Mouse (Mus musculus): ENCODE results near the gene Dcbld1. TPM values are rescaled to one million over a fixed set of nuclear protein-coding genes. Genes with fewer than 3 reads are reported as not detected.

Gene Dcbld1
- polyA plus RNA-seq, 1 experiment from 2014 or later: 35.2 TPM

- Histone ChIP-seq H3K36me3 (no peaks in the 10 kb centered on the region), H3K4me2 (peak overlapping the region; percentile 65), H3K27ac (replicated peaks) (peak overlapping the region; percentile 83; the same call in 1 of the 2 replicates), H3K4me1 (replicated peaks) (peaks cover 17% of the 10 kb centered on the region), H3K27me3 (peaks cover 5% of the 10 kb centered on the region; the same call in 1 of the 2 replicates), H3K9me3 (no peaks in the 10 kb centered on the region), H3K4me3 (peak overlapping the region; percentile 66), H3K9ac (peak overlapping the region; percentile 83)
- ATAC-seq (ENCODE audit: low read depth): no peak
- WGBS: 18% methylated on average over 7 of the region's 7 CpGs
Measured at GRCm38 (mm10) chr10:52234654-52234981, 1.2 kb downstream of the Dcbld1 start.

GRCm38 (mm10) chr10:52235461-52235860 lies 2.0 kb downstream of the Dcbld1 start:
- Histone ChIP-seq H3K9me3 (no peaks in the 10 kb centered on the region), H3K36me3 (no peaks in the 10 kb centered on the region), H3K4me1 (replicated peaks) (peaks cover 17% of the 10 kb centered on the region), H3K9ac (no peak overlapping the region), H3K27ac (replicated peaks) (no peak overlapping the region), H3K4me2 (peak overlapping the region; percentile 65), H3K4me3 (peak overlapping the region; percentile 66), H3K27me3 (peaks cover 5% of the 10 kb centered on the region; the same call in 1 of the 2 replicates)
- WGBS: 87% methylated on average over 5 of the region's 5 CpGs
- ATAC-seq (ENCODE audit: low read depth): no peak

DNA sequence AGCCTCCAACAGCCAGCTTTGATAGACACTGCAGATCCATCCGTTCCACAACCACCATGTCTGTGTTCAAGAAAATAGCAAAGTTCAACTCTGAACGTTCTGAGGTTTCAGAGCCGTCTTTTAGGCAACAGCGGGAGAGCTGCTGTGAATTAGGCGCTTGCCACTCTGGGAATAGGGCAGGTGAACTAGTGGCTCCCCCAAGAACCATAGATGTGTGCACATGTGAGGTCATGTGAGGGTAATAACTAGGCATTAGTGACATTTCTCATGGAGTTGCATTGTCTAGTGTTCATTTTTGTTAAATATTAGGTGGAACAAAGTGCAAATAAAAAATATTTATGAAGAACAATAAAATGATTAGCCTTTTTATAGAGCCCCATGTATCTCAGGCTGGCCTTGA lies 8.6 kb downstream of the Dcbld1 start:
- Histone ChIP-seq H3K36me3 (no peaks in the 10 kb centered on the region), H3K4me3 (no peak overlapping the region), H3K9ac (no peak overlapping the region), H3K9me3 (0 out of 2 replicates have a peak, but pooled peaks cover under 1% of the 10 kb centered on the region), H3K4me1 (replicated peaks) (peaks cover 16% of the 10 kb centered on the region), H3K27ac (replicated peaks) (peak overlapping the region; percentile 73), H3K27me3 (no peaks in the 10 kb centered on the region), H3K4me2 (no peak overlapping the region)
- 86% methylated on average over 5 of the region's 5 CpGs for WGBS
- no peak for ATAC-seq (ENCODE audit: low read depth)

- peak; percentile 88 for ATAC-seq (ENCODE audit: low read depth)
- Histone ChIP-seq H3K27me3 (no peaks in the 10 kb centered on the region), H3K4me3 (no peak overlapping the region), H3K4me2 (0 out of 2 replicates have a peak overlapping the region, but pooled peaks have one; percentile 0), H3K36me3 (no peaks in the 10 kb centered on the region), H3K9me3 (0 out of 2 replicates have a peak, but pooled peaks cover 8% of the 10 kb centered on the region), H3K27ac (replicated peaks) (peak overlapping the region; percentile 73), H3K9ac (no peak overlapping the region), H3K4me1 (replicated peaks) (peaks cover 16% of the 10 kb centered on the region)
- WGBS: 19% methylated on average over 7 of the region's 7 CpGs
Measured at GRCm38 (mm10) chr10:52242680-52243323, 9.4 kb downstream of the Dcbld1 start.

DNA sequence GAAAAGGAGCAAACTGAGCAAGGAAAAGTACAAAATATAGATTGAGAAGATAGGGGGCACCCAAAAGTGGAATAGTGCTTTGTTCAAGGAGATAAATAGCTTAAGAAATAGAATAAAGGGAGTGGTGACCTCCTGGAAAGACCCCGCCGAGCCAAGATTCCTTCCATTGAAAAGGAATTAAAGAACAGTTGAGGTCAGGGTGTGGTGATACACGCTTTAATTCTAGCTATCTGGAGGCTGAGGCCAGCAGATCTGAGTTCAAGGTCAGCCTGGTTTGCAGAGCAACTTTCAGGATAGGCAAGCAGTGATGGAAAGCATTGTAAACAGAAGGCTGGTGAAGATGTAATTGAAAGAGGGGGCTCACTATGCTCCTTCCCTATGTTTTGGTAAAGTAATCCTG lies 12.8 kb downstream of the Dcbld1 start:
- ATAC-seq (ENCODE audit: low read depth): no peak
- no peaks in the 10 kb centered on the region for H3K36me3 ChIP-seq
- no peak overlapping the region for H3K9ac ChIP-seq
- no peaks in the 10 kb centered on the region for H3K27me3 ChIP-seq
- 64% methylated on average over 3 of the region's 3 CpGs for WGBS
- H3K4me1 ChIP-seq (replicated peaks): peaks cover 16% of the 10 kb centered on the region
- no peak overlapping the region for H3K4me2 ChIP-seq
- H3K27ac ChIP-seq (replicated peaks): no peak overlapping the region
- H3K9me3 ChIP-seq: 0 out of 2 replicates have a peak, but pooled peaks cover 10% of the 10 kb centered on the region
- no peak overlapping the region for H3K4me3 ChIP-seq

DNA sequence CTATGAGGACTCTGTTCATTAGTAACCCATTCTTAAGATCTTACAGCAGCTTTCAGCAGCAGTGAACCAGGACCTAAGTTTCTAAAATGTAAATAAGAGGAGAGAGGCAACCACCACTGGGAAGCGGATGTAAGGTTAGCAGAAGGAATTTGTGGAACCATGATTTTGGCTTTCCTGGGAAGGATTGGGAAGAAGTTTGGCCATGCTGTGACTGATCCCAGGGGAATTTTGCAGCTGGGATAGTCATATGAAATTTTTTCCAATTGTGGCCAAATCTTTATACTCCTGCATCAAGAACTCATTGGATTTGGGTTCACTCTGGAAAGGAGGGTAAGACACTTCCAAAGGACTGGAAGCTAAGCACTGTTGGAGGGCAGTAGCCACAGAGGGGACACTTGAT lies 18.8 kb downstream of the Dcbld1 start:
- no peak for ATAC-seq (ENCODE audit: low read depth)
- no peak overlapping the region for H3K4me2 ChIP-seq
- WGBS: 94% methylated on average over 1 of the region's 1 CpGs
- no peak overlapping the region for H3K27ac ChIP-seq (replicated peaks)
- no peak overlapping the region for H3K4me3 ChIP-seq
- no peak overlapping the region for H3K9ac ChIP-seq
- 0 out of 2 replicates have a peak, but pooled peaks cover 7% of the 10 kb centered on the region for H3K9me3 ChIP-seq
- peaks cover 6% of the 10 kb centered on the region; the same call in 1 of the 2 replicates for H3K4me1 ChIP-seq (replicated peaks)
- H3K36me3 ChIP-seq: no peaks in the 10 kb centered on the region
- no peaks in the 10 kb centered on the region for H3K27me3 ChIP-seq

DNA sequence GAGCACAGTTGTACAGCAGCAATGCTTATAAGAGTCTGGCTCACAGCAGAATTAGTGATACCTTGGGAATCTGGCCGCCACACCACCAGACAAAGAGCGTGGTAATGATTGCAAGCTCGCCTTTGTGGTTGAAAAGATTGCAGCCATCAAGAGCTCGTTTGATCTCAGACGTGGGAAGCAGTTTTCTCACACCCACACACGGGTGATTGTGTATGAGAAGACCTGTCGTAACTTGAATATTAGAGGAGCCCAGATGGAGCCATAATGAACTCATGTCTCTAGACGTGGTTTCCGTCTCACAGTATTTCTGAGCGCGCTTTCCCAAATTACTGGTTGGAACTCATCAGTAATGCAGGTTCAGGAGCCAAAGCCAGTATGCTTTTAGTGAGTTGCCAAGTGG lies 20.0 kb downstream of the Dcbld1 start:
- Histone ChIP-seq H3K27ac (replicated peaks) (no peak overlapping the region; the same call in 1 of the 2 replicates), H3K9me3 (no peaks in the 10 kb centered on the region), H3K4me1 (replicated peaks) (peaks cover 18% of the 10 kb centered on the region), H3K4me3 (no peak overlapping the region), H3K27me3 (no peaks in the 10 kb centered on the region), H3K9ac (no peak overlapping the region), H3K36me3 (no peaks in the 10 kb centered on the region), H3K4me2 (no peak overlapping the region)
- WGBS: 65% methylated on average over 11 of the region's 11 CpGs
- 0 out of 2 replicates have a peak, but pooled peaks have one; percentile 33 for ATAC-seq (ENCODE audit: low read depth)

- Histone ChIP-seq H3K4me1 (replicated peaks) (peaks cover 22% of the 10 kb centered on the region), H3K9ac (no peak overlapping the region), H3K27ac (replicated peaks) (no peak overlapping the region; the same call in 1 of the 2 replicates), H3K9me3 (no peaks in the 10 kb centered on the region), H3K4me2 (no peak overlapping the region), H3K27me3 (no peaks in the 10 kb centered on the region), H3K36me3 (peaks cover 12% of the 10 kb centered on the region; the same call in 1 of the 2 replicates), H3K4me3 (no peak overlapping the region)
- 60% methylated on average over 2 of the region's 2 CpGs for WGBS
- ATAC-seq (ENCODE audit: low read depth): no peak
Measured at GRCm38 (mm10) chr10:52257768-52258167, 24.3 kb downstream of the Dcbld1 start.

- Histone ChIP-seq H3K27me3 (no peaks in the 10 kb centered on the region), H3K9ac (no peak overlapping the region), H3K4me2 (no peak overlapping the region), H3K4me1 (replicated peaks) (peaks cover 19% of the 10 kb centered on the region), H3K9me3 (no peaks in the 10 kb centered on the region), H3K36me3 (peaks cover 12% of the 10 kb centered on the region; the same call in 1 of the 2 replicates), H3K4me3 (no peak overlapping the region), H3K27ac (replicated peaks) (no peak overlapping the region)
- ATAC-seq (ENCODE audit: low read depth): no peak
- 39% methylated on average over 13 of the region's 13 CpGs for WGBS
Measured at GRCm38 (mm10) chr10:52258180-52258948, 24.9 kb downstream of the Dcbld1 start.

- Histone ChIP-seq H3K4me3 (no peak overlapping the region), H3K27ac (replicated peaks) (no peak overlapping the region), H3K36me3 (peaks cover 22% of the 10 kb centered on the region), H3K4me2 (no peak overlapping the region), H3K9ac (no peak overlapping the region), H3K27me3 (no peaks in the 10 kb centered on the region), H3K4me1 (replicated peaks) (peaks cover 16% of the 10 kb centered on the region), H3K9me3 (no peaks in the 10 kb centered on the region; the same call in 1 of the 2 replicates)
- ATAC-seq (ENCODE audit: low read depth): no peak
- 93% methylated on average over 4 of the region's 4 CpGs for WGBS
Measured at GRCm38 (mm10) chr10:52260209-52260608, 26.8 kb downstream of the Dcbld1 start.

GRCm38 (mm10) chr10:52264162-52264561 lies 30.7 kb downstream of the Dcbld1 start:
- no peak overlapping the region for H3K27ac ChIP-seq (replicated peaks)
- no peaks in the 10 kb centered on the region for H3K27me3 ChIP-seq
- no peaks in the 10 kb centered on the region for H3K4me1 ChIP-seq (replicated peaks)
- H3K9ac ChIP-seq: no peak overlapping the region
- H3K4me2 ChIP-seq: no peak overlapping the region
- no peaks in the 10 kb centered on the region; the same call in 1 of the 2 replicates for H3K9me3 ChIP-seq
- WGBS: 94% methylated on average over 5 of the region's 5 CpGs
- H3K36me3 ChIP-seq: peaks cover 26% of the 10 kb centered on the region
- H3K4me3 ChIP-seq: no peak overlapping the region
- ATAC-seq (ENCODE audit: low read depth): no peak

DNA sequence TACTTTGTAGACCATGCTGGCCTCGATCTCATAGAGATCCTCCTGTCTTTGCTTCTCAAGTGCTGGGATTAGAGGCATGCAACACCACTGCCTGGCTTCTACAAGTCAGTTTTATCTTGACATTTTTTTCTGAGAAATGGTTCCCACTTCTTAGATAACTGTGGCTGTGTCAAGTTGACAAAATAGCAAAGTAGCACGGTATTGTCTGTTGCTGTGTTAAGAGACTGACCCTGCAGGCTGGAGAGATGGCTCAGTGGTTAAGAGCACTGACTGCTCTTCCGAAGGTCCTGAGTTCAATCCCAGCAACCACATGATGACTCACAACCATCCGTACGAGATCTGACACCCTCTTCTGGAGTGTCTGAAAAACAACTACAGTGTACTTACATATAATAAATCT lies 35.5 kb downstream of the Dcbld1 start:
- no peaks in the 10 kb centered on the region; the same call in 1 of the 2 replicates for H3K9me3 ChIP-seq
- H3K9ac ChIP-seq: no peak overlapping the region
- no peak overlapping the region for H3K4me2 ChIP-seq
- H3K27ac ChIP-seq (replicated peaks): no peak overlapping the region
- peaks cover 14% of the 10 kb centered on the region for H3K36me3 ChIP-seq
- WGBS: 91% methylated on average over 5 of the region's 5 CpGs
- peaks cover 12% of the 10 kb centered on the region for H3K4me1 ChIP-seq (replicated peaks)
- H3K4me3 ChIP-seq: no peak overlapping the region
- no peaks in the 10 kb centered on the region for H3K27me3 ChIP-seq
- no peak for ATAC-seq (ENCODE audit: low read depth)
